Mouse (Mus musculus) embryo, embryonic 11.5 days (tissue): ENCODE data around the gene Gm13693.
"Not testable (repeated sequence)": the region's sequence is repeated elsewhere in the genome, so short reads cannot be mapped to it uniquely, and the experiment has no call there.

Experiments used
- DNase-seq: peaks from one replicate; pipeline ENCODE4 v3.0.0-alpha.2; 2012; ENCODE audit warnings: low read depth, low spot score

Gm13693 gene

GRCm38 (mm10) chr2:83961203-83961602 is at the start of gene Gm13693:
Gm13693 (plus strand) TSS chr2:83961503.
- DNase-seq, result not testable (repeated sequence)

GRCm38 (mm10) chr2:83929478-83930088 is 31.7 kb upstream of the Gm13693 start:
- DNase-seq, result no peak

DNA sequence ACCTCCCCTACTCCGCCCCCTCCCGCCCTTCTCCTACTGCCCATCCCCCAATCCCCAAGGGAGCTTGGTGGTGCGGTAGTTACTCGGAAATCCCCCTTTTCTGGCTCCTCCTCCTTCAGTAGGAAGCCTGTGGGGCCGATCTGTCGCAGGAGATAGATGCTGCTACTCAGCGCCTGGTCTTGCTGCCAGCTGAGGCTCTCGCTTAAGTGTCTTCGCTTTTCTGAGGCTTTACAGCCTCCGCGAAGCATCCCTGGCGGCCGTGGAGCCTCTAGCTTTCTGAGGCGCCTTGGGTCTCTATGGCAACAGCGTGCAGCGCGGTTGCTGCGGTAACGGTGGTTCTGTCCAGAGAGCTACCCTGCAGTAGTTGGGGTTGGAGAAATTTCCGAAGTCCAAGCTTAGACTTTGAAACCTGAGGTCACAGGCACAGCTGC is 20.4 kb upstream of the Gm13693 start, which contains the start of gene Zswim2:
Gene Zswim2, minus strand, starts transcription at position 298 of the 431 bp plus-strand sequence.
- peak; percentile 59 for DNase-seq

GRCm38 (mm10) chr2:83941378-83941777 is 19.9 kb upstream of the Gm13693 start:
- no peak for DNase-seq

DNA sequence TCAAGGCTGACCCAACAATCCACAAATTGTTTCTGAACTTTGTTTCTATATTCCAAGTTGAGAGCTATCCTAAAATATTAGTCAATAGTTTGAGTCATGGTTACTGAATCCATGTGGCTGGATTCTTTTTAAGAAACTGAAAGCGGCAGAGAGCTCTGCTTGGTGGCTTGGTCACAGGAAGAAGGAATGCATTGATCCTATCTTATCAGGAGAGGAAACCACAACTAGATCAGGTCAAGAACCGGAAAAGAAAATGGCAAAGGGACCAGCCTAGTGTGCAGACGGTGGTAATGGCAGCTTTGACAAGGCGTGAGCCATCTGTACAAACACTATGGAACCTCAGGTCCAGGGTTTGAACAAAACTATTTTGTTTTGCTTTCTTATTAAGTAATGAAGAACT is 19.5 kb upstream of the Gm13693 start:
- no peak for DNase-seq

- DNase-seq, result not testable (repeated sequence)
Measured at GRCm38 (mm10) chr2:83955393-83955792, 5.9 kb upstream of the Gm13693 start, which contains the start of gene Gm13698. Gm13698 (plus strand) TSS chr2:83955693.

DNA sequence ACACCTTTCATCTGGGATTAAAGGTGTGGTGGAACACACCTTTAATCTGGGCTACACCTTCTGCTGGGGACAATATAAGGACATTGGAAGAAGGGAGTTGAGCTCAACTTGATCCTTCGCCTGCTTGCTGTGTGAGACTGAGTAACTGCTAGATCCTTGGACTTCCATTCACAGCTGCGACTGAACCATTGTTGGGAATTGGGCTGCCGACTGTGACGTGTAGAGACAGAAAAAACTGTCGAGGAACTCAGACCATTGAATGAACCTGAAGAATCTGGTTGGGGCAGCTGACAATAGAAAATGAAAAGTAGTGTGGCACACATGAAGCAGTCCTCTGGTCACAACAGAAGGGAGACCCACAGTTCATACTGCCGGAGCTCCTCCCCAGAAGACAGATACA is 5.7 kb downstream of the Gm13693 start, which contains the start of gene Gm13695:
Gene Gm13695, plus strand, starts transcription at position 301 of the 400 bp plus-strand sequence.
- DNase-seq, result not testable (repeated sequence)

DNA sequence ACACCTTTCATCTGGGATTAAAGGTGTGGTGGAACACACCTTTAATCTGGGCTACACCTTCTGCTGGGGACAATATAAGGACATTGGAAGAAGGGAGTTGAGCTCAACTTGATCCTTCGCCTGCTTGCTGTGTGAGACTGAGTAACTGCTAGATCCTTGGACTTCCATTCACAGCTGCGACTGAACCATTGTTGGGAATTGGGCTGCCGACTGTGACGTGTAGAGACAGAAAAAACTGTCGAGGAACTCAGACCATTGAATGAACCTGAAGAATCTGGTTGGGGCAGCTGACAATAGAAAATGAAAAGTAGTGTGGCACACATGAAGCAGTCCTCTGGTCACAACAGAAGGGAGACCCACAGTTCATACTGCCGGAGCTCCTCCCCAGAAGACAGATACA is 11.5 kb downstream of the Gm13693 start, which contains the start of gene Gm13696:
Gene Gm13696, plus strand, starts transcription at position 301 of the 400 bp plus-strand sequence.
- not testable (repeated sequence) for DNase-seq

- not testable (repeated sequence) for DNase-seq
Measured at GRCm38 (mm10) chr2:83978633-83979032, 17.3 kb downstream of the Gm13693 start, which contains the start of gene Gm13694. Gm13694 (plus strand) TSS chr2:83978933.

DNA sequence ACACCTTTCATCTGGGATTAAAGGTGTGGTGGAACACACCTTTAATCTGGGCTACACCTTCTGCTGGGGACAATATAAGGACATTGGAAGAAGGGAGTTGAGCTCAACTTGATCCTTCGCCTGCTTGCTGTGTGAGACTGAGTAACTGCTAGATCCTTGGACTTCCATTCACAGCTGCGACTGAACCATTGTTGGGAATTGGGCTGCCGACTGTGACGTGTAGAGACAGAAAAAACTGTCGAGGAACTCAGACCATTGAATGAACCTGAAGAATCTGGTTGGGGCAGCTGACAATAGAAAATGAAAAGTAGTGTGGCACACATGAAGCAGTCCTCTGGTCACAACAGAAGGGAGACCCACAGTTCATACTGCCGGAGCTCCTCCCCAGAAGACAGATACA is 23.1 kb downstream of the Gm13693 start, which contains the start of gene Gm13697:
Gene Gm13697, plus strand, starts transcription at position 301 of the 400 bp plus-strand sequence.
- DNase-seq, result not testable (repeated sequence)

DNA sequence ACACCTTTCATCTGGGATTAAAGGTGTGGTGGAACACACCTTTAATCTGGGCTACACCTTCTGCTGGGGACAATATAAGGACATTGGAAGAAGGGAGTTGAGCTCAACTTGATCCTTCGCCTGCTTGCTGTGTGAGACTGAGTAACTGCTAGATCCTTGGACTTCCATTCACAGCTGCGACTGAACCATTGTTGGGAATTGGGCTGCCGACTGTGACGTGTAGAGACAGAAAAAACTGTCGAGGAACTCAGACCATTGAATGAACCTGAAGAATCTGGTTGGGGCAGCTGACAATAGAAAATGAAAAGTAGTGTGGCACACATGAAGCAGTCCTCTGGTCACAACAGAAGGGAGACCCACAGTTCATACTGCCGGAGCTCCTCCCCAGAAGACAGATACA is 28.9 kb downstream of the Gm13693 start, which contains the start of gene Gm13691:
Gene Gm13691, plus strand, starts transcription at position 301 of the 400 bp plus-strand sequence.
- DNase-seq, result not testable (repeated sequence)

DNA sequence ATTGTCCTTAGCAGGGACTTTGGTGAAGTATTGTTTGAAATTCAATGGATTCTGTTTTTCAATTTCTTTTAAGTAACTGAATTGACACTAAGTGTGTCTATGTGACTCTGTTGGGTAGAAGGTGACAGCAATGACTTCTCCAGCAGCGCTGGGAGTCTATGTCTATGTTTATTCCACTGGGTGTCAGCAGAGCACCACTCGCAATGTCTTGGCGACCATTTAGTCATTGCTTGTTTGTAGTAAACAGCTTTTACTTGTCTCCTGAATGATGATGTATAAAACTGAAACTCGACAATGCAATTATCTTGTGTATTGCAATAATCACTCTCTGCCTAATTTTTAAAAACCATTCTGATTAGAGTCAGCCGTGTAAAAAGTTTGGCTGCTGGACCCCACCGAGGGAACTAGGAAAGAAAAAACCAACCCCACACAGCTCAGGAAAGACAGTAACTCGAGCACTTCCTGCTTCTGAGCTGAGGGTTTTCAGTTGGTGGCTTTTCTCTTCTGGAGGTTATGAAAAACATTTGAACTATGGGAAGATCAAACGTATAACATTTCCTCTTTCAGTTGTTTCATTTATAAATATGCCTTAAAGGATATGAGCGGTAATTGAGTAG is 32.4 kb downstream of the Gm13693 start:
- not testable (repeated sequence) for DNase-seq

- not testable (repeated sequence) for DNase-seq
Measured at GRCm38 (mm10) chr2:83994526-83994925, 33.2 kb downstream of the Gm13693 start.

- no peak for DNase-seq
Measured at GRCm38 (mm10) chr2:84008913-84009312, 47.6 kb downstream of the Gm13693 start.

GRCm38 (mm10) chr2:84009818-84010217 is 48.5 kb downstream of the Gm13693 start:
- DNase-seq, result no peak
